Mouse (Mus musculus): ENCODE measurements around the gene Ltn1. TPM values are rescaled to one million over a fixed set of nuclear protein-coding genes. Genes with fewer than 3 reads are reported as not detected.

The Ltn1 gene
- polyA plus RNA-seq, 1 experiment from 2014 or later, result 27.9 TPM

GRCm38 (mm10) chr16:87420662-87421061 lies 11.8 kb downstream of the Ltn1 start:
- H3K27me3 ChIP-seq (ENCODE audit: insufficient read depth, low read length), result no peaks in the 10 kb centered on the region
- H3K4me2 ChIP-seq (replicated peaks; ENCODE audit: low read depth, low read length), result no peak overlapping the region
- WGBS, result 94% methylated on average over 8 of the region's 8 CpGs
- ATAC-seq (ENCODE audit: low FRiP score, low TSS enrichment), result no peak
- H3K4me1 ChIP-seq (ENCODE audit: insufficient read depth, low read length), result no peaks in the 10 kb centered on the region
- H3K4me3 ChIP-seq (ENCODE audit: low read length), result no peak overlapping the region
- H3K36me3 ChIP-seq (ENCODE audit: insufficient read depth, low read length), result peaks cover 91% of the 10 kb centered on the region
- H3K9me3 ChIP-seq (ENCODE audit: low read length), result peaks cover 10% of the 10 kb centered on the region
- H3K27ac ChIP-seq (ENCODE audit: low read length), result no peak overlapping the region
- no peak overlapping the region for H3K9ac ChIP-seq (replicated peaks; ENCODE audit: low read length)

DNA sequence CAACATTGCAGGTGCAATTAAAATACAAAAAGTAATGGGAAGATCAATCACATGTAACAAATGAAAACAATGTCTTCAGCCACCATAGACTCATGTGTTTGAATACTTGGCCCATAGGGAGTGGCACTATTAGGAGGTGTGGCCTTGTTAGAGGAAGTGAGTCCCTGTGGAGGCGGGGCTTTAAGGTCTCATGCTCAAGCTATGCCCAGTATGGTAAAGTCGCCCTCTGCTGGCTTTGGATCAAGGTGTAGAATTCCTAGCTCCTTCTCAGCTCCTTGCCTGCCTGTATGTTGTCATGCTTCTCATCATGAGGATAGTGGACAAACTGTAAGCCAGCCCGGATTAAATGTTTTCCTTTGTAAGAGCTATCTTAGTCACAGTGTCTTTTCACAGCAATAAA lies 27.4 kb downstream of the Ltn1 start:
- ATAC-seq (ENCODE audit: low FRiP score, low TSS enrichment), result no peak
- H3K27ac ChIP-seq (ENCODE audit: low read length), result no peak overlapping the region
- H3K4me3 ChIP-seq (ENCODE audit: low read length), result no peak overlapping the region
- H3K27me3 ChIP-seq (ENCODE audit: insufficient read depth, low read length), result no peaks in the 10 kb centered on the region
- no peaks in the 10 kb centered on the region for H3K9me3 ChIP-seq (ENCODE audit: low read length)
- no peak overlapping the region for H3K9ac ChIP-seq (replicated peaks; ENCODE audit: low read length)
- peaks cover 68% of the 10 kb centered on the region for H3K36me3 ChIP-seq (ENCODE audit: insufficient read depth, low read length)
- H3K4me1 ChIP-seq (ENCODE audit: insufficient read depth, low read length), result no peaks in the 10 kb centered on the region
- 92% methylated on average over 3 of the region's 3 CpGs for WGBS
- H3K4me2 ChIP-seq (replicated peaks; ENCODE audit: low read depth, low read length), result no peak overlapping the region

DNA sequence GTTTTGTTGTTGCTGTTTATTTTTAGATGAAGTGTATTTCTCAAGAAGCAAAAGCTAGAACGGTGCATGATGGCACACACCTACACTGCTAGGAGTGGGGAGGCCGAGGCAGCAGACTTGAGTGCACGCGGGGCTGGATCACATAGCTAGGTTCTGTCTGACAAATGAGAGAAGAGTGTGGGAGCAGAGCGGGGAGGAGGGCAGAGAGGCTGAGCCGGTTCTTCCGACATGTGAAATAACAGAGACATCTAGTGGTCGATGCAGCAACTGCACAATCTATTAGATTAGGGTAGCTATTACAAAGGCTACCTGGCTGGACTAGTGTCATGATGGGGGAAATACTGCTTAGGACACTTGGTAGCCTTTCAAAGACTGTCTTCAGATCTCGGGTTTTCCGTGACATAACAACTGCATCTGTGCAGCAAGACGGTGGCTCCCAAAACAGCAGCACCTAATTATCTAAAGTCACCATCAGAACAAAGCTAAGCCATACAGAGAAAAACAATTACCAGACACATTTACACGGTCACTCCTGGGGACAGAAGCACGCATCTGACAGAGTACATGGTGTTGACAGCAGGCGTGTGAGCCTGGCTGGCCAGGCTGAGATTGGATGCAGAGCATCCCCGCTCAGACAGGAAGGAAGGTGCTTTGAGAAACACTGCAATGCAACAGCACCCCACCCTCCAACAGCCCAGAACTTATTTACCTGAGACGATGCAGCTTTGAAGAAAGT lies 38.4 kb downstream of the Ltn1 start:
- ATAC-seq (ENCODE audit: low FRiP score, low TSS enrichment), result peak; percentile 82
- no peak overlapping the region for H3K4me2 ChIP-seq (replicated peaks; ENCODE audit: low read depth, low read length)
- no peaks in the 10 kb centered on the region for H3K4me1 ChIP-seq (ENCODE audit: insufficient read depth, low read length)
- WGBS, result 50% methylated on average over 16 of the region's 16 CpGs
- no peaks in the 10 kb centered on the region for H3K27me3 ChIP-seq (ENCODE audit: insufficient read depth, low read length)
- no peak overlapping the region for H3K4me3 ChIP-seq (ENCODE audit: low read length)
- H3K27ac ChIP-seq (ENCODE audit: low read length), result no peak overlapping the region
- H3K9ac ChIP-seq (replicated peaks; ENCODE audit: low read length), result no peak overlapping the region
- peaks cover 37% of the 10 kb centered on the region for H3K36me3 ChIP-seq (ENCODE audit: insufficient read depth, low read length)
- no peaks in the 10 kb centered on the region for H3K9me3 ChIP-seq (ENCODE audit: low read length)

- peaks cover 33% of the 10 kb centered on the region for H3K36me3 ChIP-seq (ENCODE audit: insufficient read depth, low read length)
- WGBS, result 92% methylated on average over 3 of the region's 3 CpGs
- no peaks in the 10 kb centered on the region for H3K27me3 ChIP-seq (ENCODE audit: insufficient read depth, low read length)
- ATAC-seq (ENCODE audit: low FRiP score, low TSS enrichment), result no peak
- H3K4me3 ChIP-seq (ENCODE audit: low read length), result no peak overlapping the region
- H3K4me2 ChIP-seq (replicated peaks; ENCODE audit: low read depth, low read length), result no peak overlapping the region
- no peaks in the 10 kb centered on the region for H3K9me3 ChIP-seq (ENCODE audit: low read length)
- no peak overlapping the region for H3K9ac ChIP-seq (replicated peaks; ENCODE audit: low read length)
- H3K27ac ChIP-seq (ENCODE audit: low read length), result no peak overlapping the region
- H3K4me1 ChIP-seq (ENCODE audit: insufficient read depth, low read length), result no peaks in the 10 kb centered on the region
These were observed 44.9 kb downstream of the Ltn1 start for GRCm38 (mm10) chr16:87387444-87387977.

DNA sequence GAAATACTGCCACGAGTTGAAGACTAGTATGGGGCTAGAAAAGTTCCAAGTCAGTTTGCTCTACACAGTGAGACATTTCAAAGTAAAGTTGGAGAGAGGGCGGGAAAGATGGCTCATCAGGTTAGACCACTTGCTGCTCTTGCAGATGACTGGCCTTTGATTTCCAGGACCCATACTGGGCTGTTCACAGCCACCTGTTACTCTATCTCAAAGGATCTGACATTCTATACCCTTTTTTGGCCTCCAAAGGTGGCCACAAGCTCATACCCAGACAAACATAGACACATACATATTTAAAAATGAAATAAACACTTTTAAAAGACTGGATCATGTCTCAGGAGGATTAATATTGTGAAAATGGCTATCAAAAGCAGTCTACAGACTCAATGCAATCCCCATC lies 48.0 kb downstream of the Ltn1 start:
- WGBS, result 79% methylated on average over 2 of the region's 2 CpGs
- Histone ChIP-seq H3K4me1 (ENCODE audit: insufficient read depth, low read length) (no peaks in the 10 kb centered on the region), H3K9me3 (ENCODE audit: low read length) (no peaks in the 10 kb centered on the region), H3K27me3 (ENCODE audit: insufficient read depth, low read length) (no peaks in the 10 kb centered on the region), H3K4me2 (replicated peaks; ENCODE audit: low read depth, low read length) (no peak overlapping the region), H3K36me3 (ENCODE audit: insufficient read depth, low read length) (peaks cover 60% of the 10 kb centered on the region), H3K9ac (replicated peaks; ENCODE audit: low read length) (no peak overlapping the region), H3K27ac (ENCODE audit: low read length) (no peak overlapping the region), H3K4me3 (ENCODE audit: low read length) (no peak overlapping the region)
- ATAC-seq (ENCODE audit: low FRiP score, low TSS enrichment), result no peak

- no peak overlapping the region for H3K4me3 ChIP-seq (ENCODE audit: low read length)
- no peak overlapping the region for H3K9ac ChIP-seq (replicated peaks; ENCODE audit: low read length)
- peaks cover 64% of the 10 kb centered on the region for H3K36me3 ChIP-seq (ENCODE audit: insufficient read depth, low read length)
- H3K9me3 ChIP-seq (ENCODE audit: low read length), result no peaks in the 10 kb centered on the region
- H3K27ac ChIP-seq (ENCODE audit: low read length), result no peak overlapping the region
- no peaks in the 10 kb centered on the region for H3K27me3 ChIP-seq (ENCODE audit: insufficient read depth, low read length)
- no peaks in the 10 kb centered on the region for H3K4me1 ChIP-seq (ENCODE audit: insufficient read depth, low read length)
- no peak for ATAC-seq (ENCODE audit: low FRiP score, low TSS enrichment)
- H3K4me2 ChIP-seq (replicated peaks; ENCODE audit: low read depth, low read length), result no peak overlapping the region
- 95% methylated on average over 2 of the region's 2 CpGs for WGBS
These were observed 49.4 kb downstream of the Ltn1 start for GRCm38 (mm10) chr16:87382996-87383395.

DNA sequence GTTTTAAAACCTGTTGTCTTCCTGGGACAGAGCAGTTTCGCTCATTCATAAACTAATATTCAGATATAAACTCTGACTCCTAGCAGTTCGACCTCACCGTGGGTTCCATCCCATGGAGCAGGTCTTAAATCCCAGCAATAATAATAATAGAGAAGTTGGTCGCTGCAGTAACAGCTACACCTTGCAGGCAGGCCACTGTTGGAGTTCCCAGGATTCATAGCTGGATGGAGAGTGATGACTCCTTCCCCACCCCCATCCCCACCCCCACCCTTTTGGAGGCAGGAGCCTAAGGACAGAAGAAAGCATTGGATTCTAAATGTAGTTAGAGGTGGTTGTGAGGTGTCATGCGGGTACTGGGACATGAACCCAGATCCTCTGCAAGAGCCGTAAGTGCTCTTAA lies 66.0 kb downstream of the Ltn1 start:
- Histone ChIP-seq H3K27ac (ENCODE audit: low read length) (peak overlapping the region; percentile 77), H3K9ac (replicated peaks; ENCODE audit: low read length) (no peak overlapping the region), H3K9me3 (ENCODE audit: low read length) (no peaks in the 10 kb centered on the region), H3K27me3 (ENCODE audit: insufficient read depth, low read length) (no peaks in the 10 kb centered on the region), H3K4me2 (replicated peaks; ENCODE audit: low read depth, low read length) (no peak overlapping the region), H3K4me3 (ENCODE audit: low read length) (no peak overlapping the region), H3K36me3 (ENCODE audit: insufficient read depth, low read length) (peaks cover 45% of the 10 kb centered on the region), H3K4me1 (ENCODE audit: insufficient read depth, low read length) (no peaks in the 10 kb centered on the region)
- 91% methylated on average over 6 of the region's 6 CpGs for WGBS
- ATAC-seq (ENCODE audit: low FRiP score, low TSS enrichment), result peak; percentile 43

- Histone ChIP-seq H3K4me2 (replicated peaks; ENCODE audit: low read depth, low read length) (peak overlapping the region; percentile 38), H3K27ac (ENCODE audit: low read length) (peak overlapping the region; percentile 89), H3K27me3 (ENCODE audit: insufficient read depth, low read length) (no peaks in the 10 kb centered on the region), H3K4me3 (ENCODE audit: low read length) (peak overlapping the region; percentile 14; the same call in 1 of the 2 replicates), H3K9ac (replicated peaks; ENCODE audit: low read length) (0 out of 2 replicates have a peak overlapping the region, but pooled peaks have one; percentile 19), H3K4me1 (ENCODE audit: insufficient read depth, low read length) (no peaks in the 10 kb centered on the region), H3K36me3 (ENCODE audit: insufficient read depth, low read length) (peaks cover 45% of the 10 kb centered on the region), H3K9me3 (ENCODE audit: low read length) (no peaks in the 10 kb centered on the region)
- peak; percentile 88 for ATAC-seq (ENCODE audit: low FRiP score, low TSS enrichment)
- WGBS, result 38% methylated on average over 10 of the region's 10 CpGs
These were observed 66.4 kb downstream of the Ltn1 start for GRCm38 (mm10) chr16:87366035-87366434.

GRCm38 (mm10) chr16:87364231-87364630 lies 68.2 kb downstream of the Ltn1 start:
- H3K27ac ChIP-seq (ENCODE audit: low read length), result no peak overlapping the region
- H3K27me3 ChIP-seq (ENCODE audit: insufficient read depth, low read length), result no peaks in the 10 kb centered on the region
- no peaks in the 10 kb centered on the region for H3K9me3 ChIP-seq (ENCODE audit: low read length)
- no peaks in the 10 kb centered on the region for H3K4me1 ChIP-seq (ENCODE audit: insufficient read depth, low read length)
- no peak overlapping the region for H3K4me3 ChIP-seq (ENCODE audit: low read length)
- no peak for ATAC-seq (ENCODE audit: low FRiP score, low TSS enrichment)
- H3K9ac ChIP-seq (replicated peaks; ENCODE audit: low read length), result no peak overlapping the region
- peaks cover 51% of the 10 kb centered on the region for H3K36me3 ChIP-seq (ENCODE audit: insufficient read depth, low read length)
- H3K4me2 ChIP-seq (replicated peaks; ENCODE audit: low read depth, low read length), result no peak overlapping the region
- WGBS, result 89% methylated on average over 4 of the region's 4 CpGs

- WGBS, result 92% methylated on average over 6 of the region's 6 CpGs
- Histone ChIP-seq H3K4me1 (ENCODE audit: insufficient read depth, low read length) (peaks cover 1% of the 10 kb centered on the region), H3K9ac (replicated peaks; ENCODE audit: low read length) (no peak overlapping the region), H3K36me3 (ENCODE audit: insufficient read depth, low read length) (peaks cover 53% of the 10 kb centered on the region), H3K9me3 (ENCODE audit: low read length) (no peaks in the 10 kb centered on the region), H3K27ac (ENCODE audit: low read length) (no peak overlapping the region), H3K4me2 (replicated peaks; ENCODE audit: low read depth, low read length) (no peak overlapping the region), H3K4me3 (ENCODE audit: low read length) (no peak overlapping the region), H3K27me3 (ENCODE audit: insufficient read depth, low read length) (no peaks in the 10 kb centered on the region)
- no peak for ATAC-seq (ENCODE audit: low FRiP score, low TSS enrichment)
These were observed 72.3 kb downstream of the Ltn1 start for GRCm38 (mm10) chr16:87360096-87360495.
